Mouse (Mus musculus): ENCODE measurements around the gene Nebl. TPM values are rescaled to one million over a fixed set of nuclear protein-coding genes. Genes with fewer than 3 reads are reported as not detected.

Nebl gene
- polyA plus RNA-seq, 1 experiment from 2014 or later, result 0.45 TPM

DNA sequence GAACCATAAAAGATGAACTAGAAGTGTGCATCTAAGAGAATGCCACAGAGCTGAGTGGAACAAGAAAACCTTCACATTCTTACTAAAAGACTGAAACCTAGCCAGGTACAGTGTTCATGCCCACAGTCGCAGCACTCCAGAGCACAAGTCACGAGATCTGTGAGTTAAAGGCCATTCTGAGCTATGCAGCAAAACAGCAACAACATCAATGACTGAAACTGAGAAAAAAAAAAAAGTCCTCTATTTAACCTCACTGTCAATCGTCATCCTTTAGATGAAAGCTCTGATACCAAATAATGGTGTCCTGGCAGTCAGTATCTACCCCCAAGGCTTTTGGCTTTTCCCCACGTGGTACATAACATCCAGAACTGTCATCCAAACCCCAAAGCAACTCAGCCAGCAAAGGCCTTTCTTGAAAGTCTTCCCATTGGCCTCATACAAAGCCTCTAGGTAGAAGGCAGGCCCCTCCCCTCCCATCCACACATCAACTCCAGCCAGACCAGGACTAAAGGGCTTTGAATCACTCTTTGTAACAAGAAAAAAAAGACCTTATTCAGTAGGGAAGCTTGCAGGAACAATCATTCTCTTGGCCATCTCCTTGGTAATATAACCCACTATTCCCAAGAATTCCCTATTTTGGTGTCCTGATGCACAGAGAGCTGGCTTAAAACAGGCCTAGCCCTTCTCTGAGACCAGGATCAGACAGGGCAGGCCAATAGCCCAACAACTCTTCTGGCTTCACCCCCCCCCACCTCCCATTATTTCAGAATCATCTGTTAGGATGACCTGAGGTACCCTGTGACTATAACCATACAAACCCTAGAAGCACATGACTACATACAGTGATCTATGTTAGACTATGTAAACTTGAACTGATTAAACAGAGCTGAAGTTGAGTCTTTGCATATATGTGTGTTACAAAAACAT is 32.8 kb downstream of the Nebl start:
- H3K4me1 ChIP-seq (ENCODE audit: insufficient read depth), result no peaks in the 10 kb centered on the region
- H3K36me3 ChIP-seq (replicated peaks; ENCODE audit: insufficient read depth, low read length), result no peaks in the 10 kb centered on the region
- WGBS (ENCODE audit: insufficient replicate concordance), result 69% methylated on average over 4 of the region's 4 CpGs
- H3K27me3 ChIP-seq (ENCODE audit: insufficient read depth, low read length), result no peaks in the 10 kb centered on the region
- H3K4me2 ChIP-seq (ENCODE audit: low read depth, low read length), result no peak overlapping the region
- no peaks in the 10 kb centered on the region for H3K9me3 ChIP-seq (ENCODE audit: low read length)
- TF ChIP-seq CTCF (IDR thresholded peaks at IDR 0.05; ENCODE audit: low read depth) (no peak), EP300 (IDR thresholded peaks at IDR 0.05; ENCODE audit: low read depth) (no peak)
- no peak overlapping the region for H3K4me3 ChIP-seq (ENCODE audit: low read depth, low read length)
- H3K9ac ChIP-seq (replicated peaks), result no peak overlapping the region
- no peak overlapping the region for H3K27ac ChIP-seq (ENCODE audit: low read depth)
- DNase-seq (no peak), ATAC-seq (no peak)

DNA sequence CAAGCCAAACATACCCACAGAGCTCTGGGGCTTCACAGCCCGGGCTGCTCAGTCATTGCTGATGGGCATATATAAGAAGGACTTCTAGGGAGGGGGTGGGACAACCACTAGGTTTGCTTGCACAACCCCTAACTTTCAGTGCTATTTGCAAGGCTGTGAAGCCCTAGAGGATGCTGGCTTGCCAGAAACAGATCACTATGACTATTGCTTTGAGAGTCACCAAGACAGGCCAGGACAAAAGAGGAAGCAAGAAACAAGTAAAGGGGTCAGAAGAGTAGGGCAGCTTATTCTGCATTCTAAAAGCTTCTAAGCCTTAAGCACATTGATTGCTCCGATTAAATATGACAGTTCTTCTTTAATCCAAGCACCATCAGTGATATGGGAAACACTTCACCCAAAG is 38.3 kb downstream of the Nebl start:
- H3K27me3 ChIP-seq (ENCODE audit: insufficient read depth, low read length), result no peaks in the 10 kb centered on the region
- no peaks in the 10 kb centered on the region for H3K36me3 ChIP-seq (replicated peaks; ENCODE audit: insufficient read depth, low read length)
- no peak for DNase-seq
- no peak overlapping the region for H3K4me2 ChIP-seq (ENCODE audit: low read depth, low read length)
- TF ChIP-seq EP300 (IDR thresholded peaks at IDR 0.05; ENCODE audit: low read depth) (no peak), CTCF (IDR thresholded peaks at IDR 0.05; ENCODE audit: low read depth) (no peak)
- no peak overlapping the region for H3K4me3 ChIP-seq (ENCODE audit: low read depth, low read length)
- H3K9ac ChIP-seq (replicated peaks), result no peak overlapping the region
- H3K4me1 ChIP-seq (ENCODE audit: insufficient read depth), result no peaks in the 10 kb centered on the region
- ATAC-seq, result no peak
- no peak overlapping the region for H3K27ac ChIP-seq (ENCODE audit: low read depth)
- 64% methylated on average over 2 of the region's 2 CpGs for WGBS (ENCODE audit: insufficient replicate concordance)
- no peaks in the 10 kb centered on the region for H3K9me3 ChIP-seq (ENCODE audit: low read length)

DNA sequence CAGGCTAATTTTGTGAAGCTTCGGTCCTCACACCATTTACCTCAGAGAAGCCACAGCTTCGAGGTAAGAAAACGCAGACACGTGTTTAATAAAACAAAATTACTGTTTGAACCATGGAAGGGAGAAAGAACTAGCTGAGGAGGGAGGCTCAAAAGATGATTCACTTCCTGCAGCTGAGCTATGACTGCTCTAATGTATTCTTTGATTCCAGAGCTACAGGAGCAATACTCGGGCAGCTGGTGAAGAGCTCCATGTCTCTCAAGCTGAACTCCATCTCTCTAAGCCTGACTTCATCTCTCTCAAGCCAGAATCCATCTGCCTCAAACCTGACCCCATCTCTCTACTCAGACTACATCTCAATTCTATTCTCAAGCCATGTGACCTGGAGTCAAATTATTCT is 41.0 kb downstream of the Nebl start:
- no peak for ATAC-seq

DNA sequence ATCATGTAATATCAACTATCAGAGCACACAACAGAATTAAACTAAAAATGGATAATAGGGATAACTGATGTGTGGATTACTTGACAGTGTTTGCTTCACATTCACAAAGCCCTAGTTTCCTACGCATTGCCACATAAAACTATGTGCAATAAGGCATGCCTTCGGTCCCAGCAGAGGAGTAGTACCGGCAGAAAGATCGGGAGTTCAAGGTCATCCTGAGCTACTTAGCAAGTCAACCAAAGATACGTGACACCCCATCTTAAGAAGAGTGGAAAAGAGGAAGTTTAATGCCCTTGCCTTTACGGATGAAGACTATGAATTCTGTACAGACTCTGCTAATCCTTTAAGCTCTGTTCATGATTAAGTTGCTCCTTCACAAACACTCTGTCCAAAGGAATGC is 44.1 kb downstream of the Nebl start:
- TF ChIP-seq EP300 (IDR thresholded peaks at IDR 0.05; ENCODE audit: low read depth) (no peak), CTCF (IDR thresholded peaks at IDR 0.05; ENCODE audit: low read depth) (no peak)
- Histone ChIP-seq H3K27ac (ENCODE audit: low read depth) (no peak overlapping the region), H3K9ac (replicated peaks) (no peak overlapping the region), H3K4me1 (ENCODE audit: insufficient read depth) (no peaks in the 10 kb centered on the region), H3K27me3 (ENCODE audit: insufficient read depth, low read length) (no peaks in the 10 kb centered on the region), H3K4me3 (ENCODE audit: low read depth, low read length) (no peak overlapping the region), H3K9me3 (ENCODE audit: low read length) (no peaks in the 10 kb centered on the region), H3K36me3 (replicated peaks; ENCODE audit: insufficient read depth, low read length) (no peaks in the 10 kb centered on the region), H3K4me2 (ENCODE audit: low read depth, low read length) (no peak overlapping the region)
- 79% methylated on average over 6 of the region's 6 CpGs for WGBS (ENCODE audit: insufficient replicate concordance)
- DNase-seq (no peak), ATAC-seq (no peak)

More for the DNA sequence above, 41.0 kb downstream of the Nebl start:
- H3K27me3 ChIP-seq (ENCODE audit: insufficient read depth, low read length), result no peaks in the 10 kb centered on the region
- no peak for DNase-seq
- no peaks in the 10 kb centered on the region for H3K4me1 ChIP-seq (ENCODE audit: insufficient read depth)
- no peaks in the 10 kb centered on the region for H3K9me3 ChIP-seq (ENCODE audit: low read length)
- H3K9ac ChIP-seq (replicated peaks), result no peak overlapping the region
- H3K4me3 ChIP-seq (ENCODE audit: low read depth, low read length), result no peak overlapping the region
- no peak overlapping the region for H3K4me2 ChIP-seq (ENCODE audit: low read depth, low read length)
- H3K27ac ChIP-seq (ENCODE audit: low read depth), result no peak overlapping the region
- TF ChIP-seq CTCF (IDR thresholded peaks at IDR 0.05; ENCODE audit: low read depth) (no peak), EP300 (IDR thresholded peaks at IDR 0.05; ENCODE audit: low read depth) (no peak)
- H3K36me3 ChIP-seq (replicated peaks; ENCODE audit: insufficient read depth, low read length), result no peaks in the 10 kb centered on the region
- WGBS (ENCODE audit: insufficient replicate concordance), result 73% methylated on average over 5 of the region's 5 CpGs

DNA sequence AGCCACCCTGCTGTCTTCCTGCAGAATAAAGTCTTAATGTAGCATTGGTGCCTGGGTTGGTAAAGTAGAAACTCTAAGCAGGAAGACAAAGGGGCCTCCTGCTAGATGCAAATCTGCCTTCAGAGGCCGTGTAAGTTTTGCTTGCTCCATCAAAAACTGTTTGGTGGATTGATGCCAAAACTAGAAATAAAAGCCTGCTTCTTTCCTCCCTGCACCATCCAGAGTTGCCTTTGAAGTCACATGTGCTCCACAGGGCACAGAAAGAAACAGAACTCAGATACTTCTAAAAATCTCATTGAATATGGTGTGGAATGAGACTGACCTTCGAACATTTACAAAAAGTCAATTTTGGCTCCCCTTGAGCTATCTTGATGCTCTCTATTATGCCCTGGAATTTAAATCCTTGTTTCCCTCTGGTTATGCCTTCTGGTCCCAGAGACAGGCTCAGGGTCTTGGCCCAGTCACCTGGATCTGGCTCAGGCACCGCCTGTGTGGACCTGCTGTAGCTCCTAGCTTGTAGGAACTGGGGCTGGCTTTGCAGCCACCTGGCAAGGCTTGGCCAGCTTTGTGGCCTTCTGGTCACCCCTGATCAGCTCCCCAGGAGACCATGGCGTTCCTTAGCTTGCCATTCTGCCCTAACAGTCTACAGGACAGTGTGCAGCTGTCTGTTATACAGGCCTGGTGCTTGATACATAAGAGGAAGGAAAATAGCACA is 47.8 kb downstream of the Nebl start:
- no peak overlapping the region for H3K27ac ChIP-seq (ENCODE audit: low read depth)
- no peak overlapping the region for H3K9ac ChIP-seq (replicated peaks)
- H3K36me3 ChIP-seq (replicated peaks; ENCODE audit: insufficient read depth, low read length), result no peaks in the 10 kb centered on the region
- WGBS (ENCODE audit: insufficient replicate concordance), result 66% methylated on average over 4 of the region's 4 CpGs
- TF ChIP-seq EP300 (IDR thresholded peaks at IDR 0.05; ENCODE audit: low read depth) (no peak), CTCF (IDR thresholded peaks at IDR 0.05; ENCODE audit: low read depth) (no peak)
- H3K4me3 ChIP-seq (ENCODE audit: low read depth, low read length), result no peak overlapping the region
- no peaks in the 10 kb centered on the region for H3K9me3 ChIP-seq (ENCODE audit: low read length)
- no peak overlapping the region for H3K4me2 ChIP-seq (ENCODE audit: low read depth, low read length)
- no peaks in the 10 kb centered on the region for H3K4me1 ChIP-seq (ENCODE audit: insufficient read depth)
- DNase-seq, result no peak
- no peaks in the 10 kb centered on the region for H3K27me3 ChIP-seq (ENCODE audit: insufficient read depth, low read length)
- ATAC-seq, result no peak

DNA sequence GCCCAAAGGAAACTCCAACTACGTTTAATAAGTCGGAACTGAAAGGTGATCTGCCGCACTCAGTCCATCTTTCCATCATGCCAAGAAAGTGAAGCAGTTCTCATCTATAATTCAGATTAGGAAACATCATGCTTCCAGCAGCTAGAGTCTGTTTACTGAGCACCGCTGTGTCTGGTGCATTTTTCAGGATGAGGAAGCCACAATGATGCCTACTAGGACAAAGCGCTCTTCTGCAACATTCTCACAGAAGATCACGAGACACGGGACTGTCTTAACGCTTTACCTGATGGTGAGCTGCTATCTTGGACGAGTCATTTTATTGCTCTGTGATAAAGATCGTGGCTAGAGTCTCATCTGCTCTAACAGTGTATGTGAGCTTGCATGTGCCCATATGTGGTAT is 59.1 kb downstream of the Nebl start:
- H3K36me3 ChIP-seq (replicated peaks; ENCODE audit: insufficient read depth, low read length), result no peaks in the 10 kb centered on the region
- TF ChIP-seq EP300 (IDR thresholded peaks at IDR 0.05; ENCODE audit: low read depth), result no peak
- no peak for TF ChIP-seq CTCF (IDR thresholded peaks at IDR 0.05; ENCODE audit: low read depth)
- no peaks in the 10 kb centered on the region for H3K27me3 ChIP-seq (ENCODE audit: insufficient read depth, low read length)
- no peak overlapping the region for H3K4me2 ChIP-seq (ENCODE audit: low read depth, low read length)
- WGBS (ENCODE audit: insufficient replicate concordance), result 78% methylated on average over 10 of the region's 10 CpGs
- no peak overlapping the region for H3K4me3 ChIP-seq (ENCODE audit: low read depth, low read length)
- no peak overlapping the region for H3K9ac ChIP-seq (replicated peaks)
- no peak for DNase-seq
- no peaks in the 10 kb centered on the region for H3K9me3 ChIP-seq (ENCODE audit: low read length)
- ATAC-seq, result no peak
- no peak overlapping the region for H3K27ac ChIP-seq (ENCODE audit: low read depth)
- no peaks in the 10 kb centered on the region for H3K4me1 ChIP-seq (ENCODE audit: insufficient read depth)

Measured in liver, postnatal 0 days (tissue).